Mouse (Mus musculus): ENCODE data around the gene Pla2g2f. TPM values are rescaled to one million over a fixed set of nuclear protein-coding genes. Genes with fewer than 3 reads are reported as not detected.

The Pla2g2f gene
- total and polyA plus RNA-seq, 3 experiments, result not detected

- dilution Hi-C loops (cut with MboI; ENCODE audit: extremely low pct_ligation_motif_present, extremely low pct_unique_long_range_greater_than_20kb, low sequenced_read_pairs), result no loop called here
- peaks cover 12% of the 10 kb centered on the region for H3K9me3 ChIP-seq (replicated peaks; ENCODE audit: low read length)
- H3K36me3 ChIP-seq (replicated peaks in 1 of 2; ENCODE audit: control insufficient read depth in 1 of 2, insufficient read depth in 1 of 2, low read length in 1 of 2), result no peaks in the 10 kb centered on the region
- no peaks in the 10 kb centered on the region for H3K4me1 ChIP-seq (ENCODE audit: control insufficient read depth in 1 of 2, insufficient read depth in 2 of 2)
- no peak overlapping the region for H3K4me3 ChIP-seq (replicated peaks in 1 of 3; ENCODE audit: low read depth in 2 of 3, low read length in 2 of 3, poor library complexity in 1 of 3)
- H3K9ac ChIP-seq (ENCODE audit: insufficient read depth, low read depth), result no peak overlapping the region
- no peak overlapping the region for H3K4me2 ChIP-seq (ENCODE audit: insufficient read depth, low read depth, poor library complexity, severe bottlenecking)
- in situ Hi-C loops (cut with MboI; ENCODE audit: low pct_ligation_motif_present, low pct_unique_long_range_greater_than_20kb, low sequenced_read_pairs), result no loop called here
- H3K79me2 ChIP-seq (replicated peaks; ENCODE audit: control insufficient read depth, extremely low read depth, insufficient read depth, poor library complexity, severe bottlenecking), result no peaks in the 10 kb centered on the region
- H3K27ac ChIP-seq (ENCODE audit: insufficient read depth, low read depth), result no peak overlapping the region
- H3K27me3 ChIP-seq (replicated peaks), result peaks cover 70% of the 10 kb centered on the region
- no peak for DNase-seq (ENCODE audit: extremely low read depth)
- TF ChIP-seq USF2 (conservative IDR thresholded peaks at IDR 0.05; ENCODE audit: low read depth, low read length) (no peak), RAD21 (IDR thresholded peaks at IDR 0.05; ENCODE audit: low read depth, low read length) (no peak), MAZ (IDR thresholded peaks at IDR 0.05; ENCODE audit: low read depth, low read length) (no peak), CHD1 (IDR thresholded peaks at IDR 0.05; ENCODE audit: low read depth, low read length) (no peak), EP300 (IDR thresholded peaks at IDR 0.05; ENCODE audit: low read length) (no peak), UBTF (IDR thresholded peaks at IDR 0.05; ENCODE audit: low read depth, low read length) (no peak), ZMIZ1 (IDR thresholded peaks at IDR 0.05; ENCODE audit: low read depth, low read length) (no peak), CTCF (conservative IDR thresholded peaks at IDR 0.05 in 1 of 2, IDR thresholded peaks at IDR 0.05 in 1 of 2; ENCODE audit: low read depth in 2 of 2, low read length in 2 of 2) (no peak), NRF1 (IDR thresholded peaks at IDR 0.05; ENCODE audit: low read depth, low read length) (no peak), CHD2 (IDR thresholded peaks at IDR 0.05; ENCODE audit: low read length) (no peak), POLR2AphosphoS2 (IDR thresholded peaks at IDR 0.05; ENCODE audit: low read depth, low read length) (no peak), USF1 (IDR thresholded peaks at IDR 0.05; ENCODE audit: low read depth, low read length) (no peak), KAT2A (IDR thresholded peaks at IDR 0.05; ENCODE audit: insufficient replicate concordance, low read length) (no peak), ZC3H11A (IDR thresholded peaks at IDR 0.05; ENCODE audit: low read depth, low read length) (no peak), ETS1 (conservative IDR thresholded peaks at IDR 0.05; ENCODE audit: low read depth, low read length) (no peak), SMC3 (IDR thresholded peaks at IDR 0.05; ENCODE audit: low read depth, low read length) (no peak), RCOR1 (conservative IDR thresholded peaks at IDR 0.05; ENCODE audit: low read depth, low read length) (no peak), IRF4 (IDR thresholded peaks at IDR 0.05; ENCODE audit: low read depth, low read length) (no peak), E2F4 (IDR thresholded peaks at IDR 0.05; ENCODE audit: insufficient replicate concordance, low read depth, low read length) (no peak)
Observed at GRCm38 (mm10) chr4:138702528-138702927, 54.9 kb downstream of the Pla2g2f start.

- Histone ChIP-seq H3K9me3 (replicated peaks; ENCODE audit: low read length) (peaks cover 9% of the 10 kb centered on the region), H3K36me3 (replicated peaks in 1 of 2; ENCODE audit: control insufficient read depth in 1 of 2, insufficient read depth in 1 of 2, low read length in 1 of 2) (no peaks in the 10 kb centered on the region), H3K9ac (ENCODE audit: insufficient read depth, low read depth) (no peak overlapping the region), H3K27ac (ENCODE audit: insufficient read depth, low read depth) (no peak overlapping the region), H3K79me2 (replicated peaks; ENCODE audit: control insufficient read depth, extremely low read depth, insufficient read depth, poor library complexity, severe bottlenecking) (no peaks in the 10 kb centered on the region), H3K27me3 (replicated peaks) (peaks cover 69% of the 10 kb centered on the region), H3K4me1 (ENCODE audit: control insufficient read depth in 1 of 2, insufficient read depth in 2 of 2) (no peaks in the 10 kb centered on the region), H3K4me2 (ENCODE audit: insufficient read depth, low read depth, poor library complexity, severe bottlenecking) (no peak overlapping the region), H3K4me3 (replicated peaks in 1 of 3; ENCODE audit: low read depth in 2 of 3, low read length in 2 of 3, poor library complexity in 1 of 3) (no peak overlapping the region)
- no peak for DNase-seq (ENCODE audit: extremely low read depth)
- in situ Hi-C loops (cut with MboI; ENCODE audit: low pct_ligation_motif_present, low pct_unique_long_range_greater_than_20kb, low sequenced_read_pairs), result no loop called here
- no peak for TF ChIP-seq UBTF (IDR thresholded peaks at IDR 0.05; ENCODE audit: low read depth, low read length)
- TF ChIP-seq NRF1 (IDR thresholded peaks at IDR 0.05; ENCODE audit: low read depth, low read length), result no peak
- no peak for TF ChIP-seq USF2 (conservative IDR thresholded peaks at IDR 0.05; ENCODE audit: low read depth, low read length)
- no peak for TF ChIP-seq EP300 (IDR thresholded peaks at IDR 0.05; ENCODE audit: low read length)
- TF ChIP-seq TBP (conservative IDR thresholded peaks at IDR 0.05; ENCODE audit: low read depth, low read length), result no peak
- no peak for TF ChIP-seq ETS1 (conservative IDR thresholded peaks at IDR 0.05; ENCODE audit: low read depth, low read length)
- TF ChIP-seq JUND (conservative IDR thresholded peaks at IDR 0.05; ENCODE audit: low read depth, low read length), result no peak
- no peak for TF ChIP-seq TCF12 (IDR thresholded peaks at IDR 0.05; ENCODE audit: low read depth, low read length)
- TF ChIP-seq SIN3A (IDR thresholded peaks at IDR 0.05; ENCODE audit: low read length), result no peak
- TF ChIP-seq ZMIZ1 (IDR thresholded peaks at IDR 0.05; ENCODE audit: low read depth, low read length), result no peak
- no peak for TF ChIP-seq IRF4 (IDR thresholded peaks at IDR 0.05; ENCODE audit: low read depth, low read length)
- TF ChIP-seq MXI1 (IDR thresholded peaks at IDR 0.05; ENCODE audit: low read depth, low read length), result no peak
- no peak for TF ChIP-seq USF1 (IDR thresholded peaks at IDR 0.05; ENCODE audit: low read depth, low read length)
- TF ChIP-seq MYC (IDR thresholded peaks at IDR 0.05; ENCODE audit: low read depth, low read length), result no peak
- TF ChIP-seq RAD21 (IDR thresholded peaks at IDR 0.05; ENCODE audit: low read depth, low read length), result no peak
- TF ChIP-seq GABPA (IDR thresholded peaks at IDR 0.05; ENCODE audit: insufficient replicate concordance, low read depth, low read length), result no peak
- TF ChIP-seq CTCF (conservative IDR thresholded peaks at IDR 0.05 in 1 of 2, IDR thresholded peaks at IDR 0.05 in 1 of 2; ENCODE audit: low read depth in 2 of 2, low read length in 2 of 2), result no peak
- no peak for TF ChIP-seq ZKSCAN1 (IDR thresholded peaks at IDR 0.05; ENCODE audit: borderline replicate concordance, low read depth, low read length)
- dilution Hi-C loops (cut with MboI; ENCODE audit: extremely low pct_ligation_motif_present, extremely low pct_unique_long_range_greater_than_20kb, low sequenced_read_pairs), result no loop called here
Observed at GRCm38 (mm10) chr4:138702031-138702430, 55.4 kb downstream of the Pla2g2f start.
